Mouse (Mus musculus): ENCODE results near the gene Pcolce. TPM values are rescaled to one million over a fixed set of nuclear protein-coding genes. Genes with fewer than 3 reads are reported as not detected.

Gene Pcolce
- polyA plus RNA-seq, 1 experiment from 2014 or later = 120 TPM

DNA sequence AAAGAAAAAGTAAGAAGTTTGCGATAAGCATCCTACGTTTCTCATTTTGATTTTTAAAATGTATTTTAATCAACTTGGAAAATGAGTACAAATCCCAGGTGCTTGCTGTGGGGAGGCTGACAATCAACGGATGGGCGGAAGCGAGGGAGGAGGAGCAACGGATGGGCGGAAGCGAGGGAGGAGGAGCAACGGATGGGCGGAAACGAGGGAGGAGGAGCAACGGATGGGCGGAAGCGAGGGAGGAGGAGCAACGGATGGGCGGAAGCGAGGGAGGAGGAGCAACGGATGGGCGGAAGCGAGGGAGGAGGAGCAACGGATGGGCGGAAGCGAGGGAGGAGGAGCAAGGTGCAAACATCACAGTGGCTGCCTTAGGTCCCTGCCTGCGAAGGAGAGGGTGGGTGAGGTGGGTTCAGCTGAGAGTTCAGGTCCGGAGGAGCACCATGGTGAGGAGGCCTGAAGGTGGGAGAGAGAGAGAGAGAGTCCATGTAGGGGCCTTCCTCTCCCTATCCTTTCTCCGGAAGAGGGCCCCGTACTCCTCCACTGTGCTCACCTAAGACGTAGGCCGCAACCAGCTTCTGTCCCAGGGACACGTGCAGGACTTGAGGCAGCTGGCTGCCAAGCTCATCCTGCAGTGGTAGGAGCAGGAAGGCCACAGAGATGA lies 16.9 kb downstream of the Pcolce start:
- 24% methylated on average over 30 of the region's 30 CpGs for WGBS (ENCODE audit: insufficient replicate concordance)
- Histone ChIP-seq H3K27me3 (ENCODE audit: control insufficient read depth, insufficient read depth, low read length) (no peaks in the 10 kb centered on the region), H3K9ac (ENCODE audit: low read depth, low read length) (peak overlapping the region; percentile 34; the same call in 1 of the 2 replicates), H3K27ac (ENCODE audit: low read depth, low read length) (no peak overlapping the region), H3K4me1 (ENCODE audit: control insufficient read depth, insufficient read depth, low read length) (peaks cover 7% of the 10 kb centered on the region), H3K4me2 (peak overlapping the region; percentile 46), H3K4me3 (ENCODE audit: low read depth, low read length) (peak overlapping the region; percentile 10; the same call in 1 of the 2 replicates), H3K9me3 (replicated peaks; ENCODE audit: control insufficient read depth, low read length) (no peaks in the 10 kb centered on the region), H3K36me3 (ENCODE audit: control insufficient read depth, insufficient read depth, low read length) (peaks cover 2% of the 10 kb centered on the region)
- ATAC-seq (replicated peaks; ENCODE audit: insufficient number of reproducible peaks, low FRiP score, low TSS enrichment) = no peak

DNA sequence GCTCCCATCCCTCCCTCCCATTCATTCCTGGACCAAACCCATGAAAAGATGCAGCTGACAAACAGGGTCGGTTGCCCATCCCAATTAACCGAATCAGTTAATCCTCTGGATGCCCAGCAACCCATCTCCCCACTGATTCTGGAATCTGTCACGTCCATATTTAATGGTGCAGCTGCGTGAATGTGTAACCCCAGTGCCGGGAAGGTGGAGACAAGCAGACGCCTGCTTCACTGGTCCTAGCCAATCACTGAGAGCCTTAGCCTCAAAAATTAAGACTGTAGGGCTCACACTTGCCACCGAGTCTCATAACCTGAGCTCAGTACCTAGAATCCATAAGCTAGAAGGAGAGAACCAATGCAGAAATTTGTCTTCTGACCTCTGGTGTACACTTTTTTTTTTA lies 17.7 kb downstream of the Pcolce start:
- no peak for ATAC-seq (replicated peaks; ENCODE audit: insufficient number of reproducible peaks, low FRiP score, low TSS enrichment)
- 75% methylated on average over 7 of the region's 7 CpGs for WGBS (ENCODE audit: insufficient replicate concordance)

DNA sequence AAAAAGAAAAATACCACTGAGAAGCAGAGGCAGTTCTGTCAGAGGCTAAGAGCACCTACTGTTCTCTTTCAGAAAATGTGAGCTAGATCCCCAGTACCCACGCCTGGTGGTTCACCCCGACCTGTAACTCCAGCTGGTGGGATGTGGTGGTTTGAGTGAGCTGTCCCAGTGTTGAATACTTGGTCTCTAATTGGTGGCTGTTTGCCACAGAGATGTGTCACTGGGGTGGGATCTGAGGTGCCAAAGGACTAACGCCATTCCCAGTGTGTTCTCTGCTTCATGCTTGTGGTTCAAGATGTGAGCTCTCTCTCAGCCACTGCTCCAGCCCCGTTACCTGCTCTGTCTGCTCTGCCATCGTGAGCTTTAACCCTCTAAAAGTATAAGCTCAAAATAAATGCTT lies 23.1 kb downstream of the Pcolce start:
- H3K4me2 ChIP-seq = no peak overlapping the region
- H3K4me1 ChIP-seq (ENCODE audit: control insufficient read depth, insufficient read depth, low read length) = no peaks in the 10 kb centered on the region
- H3K27me3 ChIP-seq (ENCODE audit: control insufficient read depth, insufficient read depth, low read length) = no peaks in the 10 kb centered on the region
- H3K4me3 ChIP-seq (ENCODE audit: low read depth, low read length) = no peak overlapping the region
- no peak overlapping the region for H3K27ac ChIP-seq (ENCODE audit: low read depth, low read length)
- H3K9me3 ChIP-seq (replicated peaks; ENCODE audit: control insufficient read depth, low read length) = no peaks in the 10 kb centered on the region
- H3K9ac ChIP-seq (ENCODE audit: low read depth, low read length) = no peak overlapping the region
- ATAC-seq (replicated peaks; ENCODE audit: insufficient number of reproducible peaks, low FRiP score, low TSS enrichment) = no peak
- no peaks in the 10 kb centered on the region; the same call in 1 of the 2 replicates for H3K36me3 ChIP-seq (ENCODE audit: control insufficient read depth, insufficient read depth, low read length)
- 74% methylated on average over 5 of the region's 5 CpGs for WGBS (ENCODE audit: insufficient replicate concordance)

More for the DNA sequence above, 17.7 kb downstream of the Pcolce start:
- no peak overlapping the region for H3K4me2 ChIP-seq
- no peak overlapping the region for H3K4me3 ChIP-seq (ENCODE audit: low read depth, low read length)
- no peaks in the 10 kb centered on the region for H3K9me3 ChIP-seq (replicated peaks; ENCODE audit: control insufficient read depth, low read length)
- H3K27ac ChIP-seq (ENCODE audit: low read depth, low read length) = no peak overlapping the region
- H3K9ac ChIP-seq (ENCODE audit: low read depth, low read length) = no peak overlapping the region
- no peaks in the 10 kb centered on the region for H3K27me3 ChIP-seq (ENCODE audit: control insufficient read depth, insufficient read depth, low read length)
- H3K36me3 ChIP-seq (ENCODE audit: control insufficient read depth, insufficient read depth, low read length) = peaks cover 2% of the 10 kb centered on the region
- peaks cover 7% of the 10 kb centered on the region for H3K4me1 ChIP-seq (ENCODE audit: control insufficient read depth, insufficient read depth, low read length)

DNA sequence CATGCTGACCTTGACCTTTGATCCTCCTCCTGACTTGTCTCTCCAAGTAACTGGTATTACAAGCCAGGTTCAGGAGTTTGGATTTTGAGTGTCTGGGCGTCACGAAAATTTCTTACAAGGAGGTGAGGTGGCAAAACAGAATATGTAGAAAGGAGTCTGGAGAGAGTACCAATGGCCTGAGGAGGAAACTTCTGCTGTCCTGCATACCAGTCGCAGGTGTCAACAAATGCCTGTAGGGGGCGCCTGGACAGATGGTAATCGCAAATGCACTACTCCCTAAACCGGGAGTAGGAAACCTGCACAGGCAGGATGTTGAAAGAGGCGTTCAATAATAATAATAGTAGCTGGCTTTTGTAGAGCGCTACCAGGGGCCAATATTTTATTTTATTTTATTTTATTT lies 28.6 kb downstream of the Pcolce start:
- Histone ChIP-seq H3K4me2 (no peak overlapping the region), H3K9ac (ENCODE audit: low read depth, low read length) (no peak overlapping the region), H3K4me3 (ENCODE audit: low read depth, low read length) (no peak overlapping the region), H3K4me1 (ENCODE audit: control insufficient read depth, insufficient read depth, low read length) (peaks cover 5% of the 10 kb centered on the region; the same call in 1 of the 2 replicates), H3K27me3 (ENCODE audit: control insufficient read depth, insufficient read depth, low read length) (peaks cover 24% of the 10 kb centered on the region), H3K9me3 (replicated peaks; ENCODE audit: control insufficient read depth, low read length) (no peaks in the 10 kb centered on the region), H3K36me3 (ENCODE audit: control insufficient read depth, insufficient read depth, low read length) (no peaks in the 10 kb centered on the region), H3K27ac (ENCODE audit: low read depth, low read length) (no peak overlapping the region)
- ATAC-seq (replicated peaks; ENCODE audit: insufficient number of reproducible peaks, low FRiP score, low TSS enrichment) = no peak
- WGBS (ENCODE audit: insufficient replicate concordance) = 36% methylated on average over 8 of the region's 8 CpGs

DNA sequence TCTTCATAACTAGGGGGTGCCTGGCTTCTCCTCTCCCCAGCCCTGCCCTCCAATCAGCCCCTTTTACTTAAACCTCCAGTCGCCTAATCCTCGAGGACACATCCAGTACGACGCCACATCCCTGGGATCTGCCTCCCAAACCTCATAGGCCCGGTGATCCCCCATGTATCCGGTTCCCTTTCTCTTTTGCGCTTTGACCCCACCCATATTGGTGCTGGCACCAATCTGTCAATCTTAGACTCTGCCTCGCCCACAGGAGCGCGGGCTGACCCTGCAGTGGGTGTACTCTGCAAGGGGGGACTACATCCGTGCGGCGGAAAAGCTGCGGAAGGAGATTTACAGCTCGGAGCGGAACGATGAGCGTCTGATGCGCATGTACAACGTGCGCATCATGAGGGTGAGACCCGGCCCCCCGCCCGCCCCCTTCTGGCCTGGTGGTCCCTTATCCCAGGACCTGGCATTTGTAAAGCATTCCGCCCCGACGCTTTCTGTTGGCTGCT lies 29.9 kb downstream of the Pcolce start:
- Histone ChIP-seq H3K36me3 (ENCODE audit: control insufficient read depth, insufficient read depth, low read length) (no peaks in the 10 kb centered on the region), H3K27me3 (ENCODE audit: control insufficient read depth, insufficient read depth, low read length) (peaks cover 24% of the 10 kb centered on the region), H3K4me2 (peak overlapping the region; percentile 74), H3K27ac (ENCODE audit: low read depth, low read length) (no peak overlapping the region), H3K9ac (ENCODE audit: low read depth, low read length) (0 out of 2 replicates have a peak overlapping the region, but pooled peaks have one; percentile 16), H3K9me3 (replicated peaks; ENCODE audit: control insufficient read depth, low read length) (no peaks in the 10 kb centered on the region), H3K4me3 (ENCODE audit: low read depth, low read length) (peak overlapping the region; percentile 41), H3K4me1 (ENCODE audit: control insufficient read depth, insufficient read depth, low read length) (peaks cover 5% of the 10 kb centered on the region; the same call in 1 of the 2 replicates)
- no peak; the same call in 1 of the 2 replicates for ATAC-seq (replicated peaks; ENCODE audit: insufficient number of reproducible peaks, low FRiP score, low TSS enrichment)
- 9% methylated on average over 27 of the region's 27 CpGs for WGBS (ENCODE audit: insufficient replicate concordance)

DNA sequence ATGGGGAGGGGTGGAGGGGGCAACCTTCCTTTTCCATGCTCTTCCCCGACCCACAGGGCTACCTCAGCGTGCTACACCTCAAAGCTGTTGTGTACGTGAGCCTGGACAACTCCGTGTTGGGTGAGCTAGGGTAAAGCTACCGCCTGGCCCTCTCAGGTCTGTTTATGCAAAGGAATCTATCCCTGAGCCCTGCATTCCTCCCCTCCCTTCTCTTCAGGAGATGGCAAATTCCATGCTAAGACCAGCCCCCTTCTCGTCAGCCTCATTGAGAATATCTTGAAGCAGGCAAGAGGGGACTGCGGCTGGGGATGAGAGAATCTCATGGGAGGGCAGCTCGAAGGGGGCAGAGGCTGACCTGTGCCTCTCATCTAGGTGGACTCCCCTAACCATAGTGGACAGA lies 30.9 kb downstream of the Pcolce start:
- H3K36me3 ChIP-seq (ENCODE audit: control insufficient read depth, insufficient read depth, low read length) = no peaks in the 10 kb centered on the region
- ATAC-seq (replicated peaks; ENCODE audit: insufficient number of reproducible peaks, low FRiP score, low TSS enrichment) = no peak
- 22% methylated on average over 8 of the region's 8 CpGs for WGBS (ENCODE audit: insufficient replicate concordance)
- H3K27me3 ChIP-seq (ENCODE audit: control insufficient read depth, insufficient read depth, low read length) = peaks cover 24% of the 10 kb centered on the region
- H3K27ac ChIP-seq (ENCODE audit: low read depth, low read length) = no peak overlapping the region
- no peaks in the 10 kb centered on the region for H3K9me3 ChIP-seq (replicated peaks; ENCODE audit: control insufficient read depth, low read length)
- no peak overlapping the region; the same call in 1 of the 2 replicates for H3K4me2 ChIP-seq
- peaks cover 5% of the 10 kb centered on the region; the same call in 1 of the 2 replicates for H3K4me1 ChIP-seq (ENCODE audit: control insufficient read depth, insufficient read depth, low read length)
- no peak overlapping the region for H3K9ac ChIP-seq (ENCODE audit: low read depth, low read length)
- H3K4me3 ChIP-seq (ENCODE audit: low read depth, low read length) = no peak overlapping the region

DNA sequence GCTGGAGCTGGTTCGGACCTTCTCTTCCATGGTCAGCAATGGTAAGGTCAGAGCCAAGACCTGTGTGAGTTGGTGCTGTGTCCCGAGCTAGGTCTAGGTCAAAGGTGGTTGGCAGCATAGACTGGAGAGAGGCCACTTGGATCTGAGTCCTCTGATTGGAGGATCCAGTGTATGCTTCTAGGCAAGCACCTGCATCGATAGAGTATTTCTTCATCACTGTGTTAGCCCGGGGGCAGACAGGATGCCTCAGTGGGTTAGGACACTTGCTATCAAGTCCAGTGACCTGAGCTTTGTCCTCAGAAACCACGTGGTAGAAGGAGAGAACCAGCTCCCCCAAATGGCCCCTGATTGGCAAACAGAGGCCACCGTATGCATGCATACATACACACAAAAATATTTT lies 33.3 kb downstream of the Pcolce start:
- Histone ChIP-seq H3K9ac (ENCODE audit: low read depth, low read length) (no peak overlapping the region), H3K36me3 (ENCODE audit: control insufficient read depth, insufficient read depth, low read length) (no peaks in the 10 kb centered on the region), H3K4me2 (no peak overlapping the region), H3K27ac (ENCODE audit: low read depth, low read length) (no peak overlapping the region), H3K4me3 (ENCODE audit: low read depth, low read length) (no peak overlapping the region), H3K4me1 (ENCODE audit: control insufficient read depth, insufficient read depth, low read length) (peaks cover 5% of the 10 kb centered on the region; the same call in 1 of the 2 replicates), H3K27me3 (ENCODE audit: control insufficient read depth, insufficient read depth, low read length) (peaks cover 24% of the 10 kb centered on the region), H3K9me3 (replicated peaks; ENCODE audit: control insufficient read depth, low read length) (no peaks in the 10 kb centered on the region)
- ATAC-seq (replicated peaks; ENCODE audit: insufficient number of reproducible peaks, low FRiP score, low TSS enrichment) = no peak
- 71% methylated on average over 6 of the region's 6 CpGs for WGBS (ENCODE audit: insufficient replicate concordance)

DNA sequence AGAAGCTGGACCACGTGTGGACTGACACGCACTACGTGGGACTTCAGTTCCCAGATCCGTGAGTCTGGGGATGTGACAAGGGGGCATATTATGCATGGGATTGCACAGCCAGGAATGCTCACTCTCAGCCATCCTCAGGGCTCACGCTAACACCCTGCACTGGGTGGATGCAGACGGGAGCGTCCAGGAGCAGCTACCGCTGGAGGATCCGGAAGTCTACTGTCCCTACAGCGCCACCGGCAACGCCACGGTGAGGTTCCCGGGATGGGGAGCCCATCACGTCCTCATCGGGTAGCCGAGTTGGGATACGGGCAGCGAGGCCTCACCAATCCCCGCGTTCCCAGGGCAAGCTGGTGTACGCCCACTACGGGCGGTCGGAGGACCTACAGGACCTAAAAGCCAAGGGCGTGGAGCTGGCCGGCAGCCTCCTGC lies 39.1 kb downstream of the Pcolce start:
- 6% methylated on average over 27 of the region's 27 CpGs for WGBS (ENCODE audit: insufficient replicate concordance)
- Histone ChIP-seq H3K27me3 (ENCODE audit: control insufficient read depth, insufficient read depth, low read length) (0 out of 2 replicates have a peak, but pooled peaks cover 2% of the 10 kb centered on the region), H3K4me1 (ENCODE audit: control insufficient read depth, insufficient read depth, low read length) (peaks cover 3% of the 10 kb centered on the region; the same call in 1 of the 2 replicates), H3K36me3 (ENCODE audit: control insufficient read depth, insufficient read depth, low read length) (no peaks in the 10 kb centered on the region), H3K9me3 (replicated peaks; ENCODE audit: control insufficient read depth, low read length) (no peaks in the 10 kb centered on the region), H3K4me2 (peak overlapping the region; percentile 55), H3K27ac (ENCODE audit: low read depth, low read length) (no peak overlapping the region), H3K4me3 (ENCODE audit: low read depth, low read length) (peak overlapping the region; percentile 26), H3K9ac (ENCODE audit: low read depth, low read length) (peak overlapping the region; percentile 4; the same call in 1 of the 2 replicates)
- no peak for ATAC-seq (replicated peaks; ENCODE audit: insufficient number of reproducible peaks, low FRiP score, low TSS enrichment)
